Mouse (Mus musculus) erythroblast, adult 5-6 weeks (primary cell): ENCODE results near the gene B4galnt1. TPM values are rescaled to one million over a fixed set of nuclear protein-coding genes. Genes with fewer than 3 reads are reported as not detected.

Experiments used
- ATAC-seq: replicated peaks from 2 replicates; pipeline ENCODE4 v1.8.0; 2016; ENCODE audit warnings: moderate number of reproducible peaks, mild to moderate bottlenecking, moderate TSS enrichment, inconsistent platforms; ENCODE audit not compliant: poor library complexity, low FRiP score, severe bottlenecking
- total RNA-seq, 2 experiments: library from RNA; stranded (forward) in 1 of 2; stranded (reverse) in 1 of 2; fragments of 150-400 nt in 1 of 2; fragments of 200-764, 138-1000 nt in 1 of 2; gene quantifications; 2 replicates each; pipeline versions ENCODE4 v1.2.3 to v1.2.4; 2015 to 2017; ENCODE audit warnings: low replicate concordance in 2 of 2

Gene B4galnt1
- total RNA-seq, 2 experiments from 2014 or later = 17.6 to 33.0 TPM

DNA sequence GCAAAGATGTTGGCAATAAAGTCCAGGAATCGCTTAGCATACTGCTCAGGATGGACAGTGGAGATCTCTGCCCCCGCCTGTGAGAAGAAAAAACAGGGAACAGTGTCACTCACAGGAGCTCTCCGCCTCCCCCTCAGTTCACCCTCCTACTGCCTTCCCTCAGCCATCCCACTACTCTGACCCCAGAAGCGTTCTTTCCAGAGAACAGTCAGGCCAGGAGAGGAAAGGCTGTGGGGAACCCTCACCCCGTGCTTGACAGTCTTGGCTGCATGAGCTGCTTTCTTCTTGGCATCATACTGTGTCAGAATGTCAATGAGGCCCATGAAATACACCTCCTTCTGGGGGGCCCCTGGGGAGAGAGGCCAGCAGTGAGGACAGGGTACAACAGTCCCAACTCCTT, 34.0 kb downstream of the B4galnt1 start:
- ATAC-seq = no peak

- ATAC-seq = no peak
These were observed 34.4 kb downstream of the B4galnt1 start for GRCm38 (mm10) chr10:127199474-127199873.

DNA sequence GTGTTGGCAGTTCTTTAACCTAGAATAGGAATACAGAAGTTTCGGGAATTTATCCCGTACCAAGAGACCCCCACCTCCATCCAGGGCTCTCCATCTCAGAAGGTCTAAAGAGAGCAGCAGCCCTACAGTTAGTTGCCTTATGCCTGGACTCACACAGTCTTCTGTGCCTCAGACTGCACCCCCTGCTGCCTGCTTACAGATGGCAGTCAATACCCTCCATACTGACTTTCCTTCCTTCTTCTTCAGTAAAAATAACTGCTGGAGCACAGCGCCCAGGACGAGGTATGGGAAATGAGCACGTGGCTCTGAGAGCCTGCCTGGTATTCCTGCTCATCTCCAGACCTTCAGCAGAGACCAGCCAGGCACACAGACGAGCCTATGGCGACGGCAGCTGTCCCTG, 35.3 kb downstream of the B4galnt1 start:
- no peak for ATAC-seq

- peak; percentile 60 for ATAC-seq
These were observed 38.1 kb downstream of the B4galnt1 start for GRCm38 (mm10) chr10:127203106-127203505.

DNA sequence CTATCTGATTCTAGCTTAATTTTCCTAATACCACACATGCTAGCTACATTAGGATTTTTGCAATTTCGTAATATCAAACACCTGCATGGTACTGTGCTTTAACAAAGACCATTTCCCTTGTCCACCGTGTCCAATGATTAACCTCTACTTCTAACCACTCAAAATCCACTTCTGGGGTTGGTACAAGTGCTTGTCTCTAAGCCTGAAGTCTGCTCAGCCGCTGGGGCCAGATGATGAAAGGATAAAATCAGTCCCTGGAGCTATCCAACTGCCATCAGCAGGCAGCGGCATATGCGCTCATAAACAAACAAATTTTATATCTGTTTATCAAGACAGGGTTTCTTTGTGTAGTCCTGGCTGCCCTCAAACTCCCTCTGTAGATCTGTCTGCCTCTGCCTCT, 39.6 kb downstream of the B4galnt1 start:
- no peak for ATAC-seq

DNA sequence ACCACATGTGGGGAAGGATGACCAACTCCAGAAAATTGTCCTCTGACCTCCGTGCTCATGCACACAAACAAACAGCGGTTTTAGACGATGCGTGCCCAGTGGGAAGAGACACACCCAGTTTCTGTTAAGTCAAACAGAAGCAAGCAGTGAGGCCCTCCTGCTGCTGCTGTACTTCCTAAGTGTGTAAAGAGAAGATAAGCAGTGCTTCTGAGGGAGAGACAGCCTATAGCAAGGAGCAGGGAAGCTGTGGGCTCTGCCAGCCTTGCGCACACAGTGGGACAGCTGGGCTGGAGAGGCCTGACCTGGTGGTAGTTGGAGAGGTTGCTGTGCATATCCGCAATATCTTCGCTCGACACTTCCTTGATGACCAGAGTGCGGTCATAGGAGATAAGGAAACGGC, 40.3 kb downstream of the B4galnt1 start:
- ATAC-seq = peak; percentile 89

DNA sequence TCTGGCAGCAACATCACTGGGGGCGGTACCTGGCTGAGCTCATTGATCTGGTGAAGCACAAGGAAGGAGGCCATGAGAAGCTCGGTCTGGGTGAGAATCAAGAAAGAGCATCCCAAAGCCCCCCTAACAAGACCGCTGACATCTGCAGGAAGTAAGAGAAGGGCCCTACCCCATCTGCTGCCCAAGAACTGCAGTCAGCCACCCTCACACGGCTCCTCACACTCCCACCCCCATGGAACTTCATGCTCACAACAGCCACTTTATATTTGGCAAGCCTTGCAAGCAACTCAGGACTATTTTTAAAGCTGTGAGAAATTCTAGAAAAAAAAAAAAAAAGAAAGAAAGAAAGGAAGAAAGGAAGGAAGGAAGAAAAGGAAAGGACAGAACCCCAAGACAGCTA, 43.9 kb downstream of the B4galnt1 start:
- no peak for ATAC-seq

- ATAC-seq = no peak
These were observed 45.0 kb downstream of the B4galnt1 start for GRCm38 (mm10) chr10:127209928-127210570.

DNA sequence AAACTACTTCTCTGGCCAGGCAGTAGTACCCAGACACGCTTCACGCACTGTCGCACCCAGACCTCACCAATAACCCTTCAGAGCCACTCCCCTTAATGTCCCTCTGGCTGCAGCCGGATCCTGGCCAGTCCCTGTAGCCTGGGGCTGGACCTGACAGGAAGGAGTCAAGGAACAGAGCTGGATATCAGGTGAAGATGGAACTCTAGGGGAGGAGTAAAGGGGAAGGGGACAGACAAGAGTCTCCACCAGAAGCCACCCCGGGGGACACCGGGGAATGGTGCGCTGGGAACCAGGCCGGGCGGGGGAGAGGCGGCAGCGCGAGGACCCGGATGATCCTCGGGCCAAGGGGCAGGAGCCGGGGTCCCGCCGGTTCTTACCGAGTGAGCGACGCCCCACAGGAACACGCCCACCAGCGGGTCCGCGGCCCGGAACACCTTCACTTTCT, 46.0 kb downstream of the B4galnt1 start:
- ATAC-seq = peak; percentile 74

DNA sequence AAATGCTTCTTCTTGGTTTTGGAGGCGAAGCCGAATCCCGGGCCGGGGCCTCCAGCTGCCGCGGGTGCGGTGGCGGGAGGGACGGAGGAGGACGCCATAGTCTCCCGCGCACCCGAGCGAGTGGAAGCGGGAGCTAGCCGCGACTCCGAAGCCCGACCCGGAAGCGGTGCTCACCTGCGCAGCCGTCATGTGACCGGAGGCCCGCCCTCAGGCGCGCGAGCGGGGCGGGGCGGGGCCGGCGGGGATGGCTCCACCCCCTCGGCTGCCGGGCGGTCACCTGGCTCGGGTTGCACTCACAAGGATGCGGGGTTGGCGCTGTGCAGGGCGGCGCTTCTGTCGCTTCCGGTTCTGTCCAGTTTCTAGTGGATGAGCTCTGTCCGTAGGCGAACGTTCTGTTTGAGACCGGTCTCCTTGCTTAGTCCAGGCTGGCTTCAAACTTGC, 46.4 kb downstream of the B4galnt1 start, which contains the start of gene Pip4k2c:
Gene Pip4k2c (minus strand): TSS at position 172 of the 441 bp plus-strand sequence.
- ATAC-seq = peak; percentile 90

DNA sequence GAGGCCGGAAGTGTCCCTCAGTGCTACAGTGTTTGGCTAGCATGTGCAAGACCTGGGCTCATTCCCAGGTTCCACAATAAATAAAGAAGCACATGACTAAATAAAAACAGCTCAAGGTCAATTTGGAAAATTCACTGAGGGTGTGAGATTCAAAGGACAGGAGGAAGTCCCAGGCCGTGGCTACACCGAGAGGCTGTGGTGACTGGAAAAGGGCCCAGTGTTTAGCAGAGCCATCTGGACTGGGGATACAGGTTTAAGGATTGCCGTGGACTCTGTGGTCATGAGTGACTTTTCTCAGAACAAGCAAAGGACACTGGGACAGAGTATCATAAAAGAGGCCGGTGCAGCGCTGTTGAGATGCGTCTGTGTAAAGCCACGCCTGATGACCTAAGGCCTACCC, 48.2 kb downstream of the B4galnt1 start:
- ATAC-seq = no peak

GRCm38 (mm10) chr10:127213704-127214421, 48.8 kb downstream of the B4galnt1 start:
- no peak for ATAC-seq

DNA sequence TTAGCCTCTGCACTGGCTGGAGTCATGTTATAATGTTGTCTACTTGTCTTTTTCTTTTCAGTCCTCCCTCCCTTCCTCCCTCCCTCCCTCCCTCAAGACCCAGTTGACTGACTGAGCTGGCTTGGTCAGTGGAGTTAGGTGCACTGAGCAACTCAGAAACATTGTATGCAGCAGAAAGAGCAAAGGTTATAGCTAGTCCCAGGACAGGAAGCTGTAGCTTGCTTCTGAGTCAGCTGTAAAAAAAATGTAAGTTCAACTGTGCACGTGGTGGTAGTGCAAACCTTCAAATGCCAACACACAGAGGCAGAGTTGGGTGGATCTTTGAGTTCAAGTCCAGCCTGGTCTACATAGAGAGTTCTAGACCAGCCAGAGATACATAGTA, 49.4 kb downstream of the B4galnt1 start:
- no peak for ATAC-seq

- ATAC-seq = no peak
These were observed 51.4 kb downstream of the B4galnt1 start for GRCm38 (mm10) chr10:127216456-127216855.

- no peak for ATAC-seq
These were observed 52.2 kb downstream of the B4galnt1 start for GRCm38 (mm10) chr10:127217177-127217576.

DNA sequence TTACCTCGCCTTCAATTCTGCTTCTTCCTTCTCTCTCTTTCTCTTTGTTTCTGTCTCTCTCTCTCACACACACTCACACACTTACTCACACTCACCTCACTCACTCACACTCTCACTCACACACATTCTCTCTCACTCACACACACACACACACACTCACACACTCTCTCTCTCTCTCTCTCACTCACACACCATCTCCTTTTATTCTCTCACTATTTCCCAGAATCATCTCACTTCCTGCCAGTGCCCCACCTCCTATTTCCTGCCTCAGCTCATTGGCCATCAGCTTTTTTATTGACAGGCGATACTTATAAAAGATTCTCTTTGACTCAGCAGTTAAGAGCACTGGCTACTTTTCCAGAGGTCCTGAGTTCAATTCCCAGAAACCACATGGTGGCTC, 53.3 kb downstream of the B4galnt1 start:
- ATAC-seq = no peak

Other genes starting within 250 kb of the B4galnt1 start
- 19.6 and 29.3 TPM in 2 replicates for gene Ctdsp2, start 186.5 kb upstream of the B4galnt1 start, total RNA-seq (2015; ENCODE audit: low replicate concordance)
- gene Ctdsp2, start 186.5 kb upstream of the B4galnt1 start, total RNA-seq (2017; ENCODE audit: low replicate concordance) = 16.5 and 20.9 TPM in 2 replicates
- gene Avil, start 164.5 kb upstream of the B4galnt1 start, total RNA-seq (2015; ENCODE audit: low replicate concordance) = not detected in 2 replicates
- gene Avil, start 164.5 kb upstream of the B4galnt1 start, total RNA-seq (2017; ENCODE audit: low replicate concordance) = not detected in 2 replicates
- 5.0 and 5.8 TPM in 2 replicates for gene Tsfm, start 134.4 kb upstream of the B4galnt1 start, total RNA-seq (2015; ENCODE audit: low replicate concordance)
- gene Tsfm, start 134.4 kb upstream of the B4galnt1 start, total RNA-seq (2017; ENCODE audit: low replicate concordance) = 2.9 and 5.9 TPM in 2 replicates
- 2.9 and 12.5 TPM in 2 replicates for gene Mettl1, start 123.8 kb upstream of the B4galnt1 start, total RNA-seq (2015; ENCODE audit: low replicate concordance)
- 0.42 and 2.0 TPM in 2 replicates for gene Mettl1, start 123.8 kb upstream of the B4galnt1 start, total RNA-seq (2017; ENCODE audit: low replicate concordance)
- gene Eef1akmt3, start 123.7 kb upstream of the B4galnt1 start, total RNA-seq (2015; ENCODE audit: low replicate concordance) = not detected in 2 replicates
- gene Eef1akmt3, start 123.7 kb upstream of the B4galnt1 start, total RNA-seq (2017; ENCODE audit: low replicate concordance) = not detected in 2 replicates
- not detected in 2 replicates for gene Cyp27b1, start 117.0 kb upstream of the B4galnt1 start, total RNA-seq (2015; ENCODE audit: low replicate concordance)
- not detected in 2 replicates for gene Cyp27b1, start 117.0 kb upstream of the B4galnt1 start, total RNA-seq (2017; ENCODE audit: low replicate concordance)
- gene March9, start 105.0 kb upstream of the B4galnt1 start, total RNA-seq (2015; ENCODE audit: low replicate concordance) = not detected in 2 replicates
- gene March9, start 105.0 kb upstream of the B4galnt1 start, total RNA-seq (2017; ENCODE audit: low replicate concordance) = not detected in 2 replicates
- 83.0 and 90.1 TPM in 2 replicates for gene Cdk4, start 101.7 kb upstream of the B4galnt1 start, total RNA-seq (2015; ENCODE audit: low replicate concordance)
- gene Cdk4, start 101.7 kb upstream of the B4galnt1 start, total RNA-seq (2017; ENCODE audit: low replicate concordance) = 43.8 and 71.5 TPM in 2 replicates
- 25.3 and 30.4 TPM in 2 replicates for gene Tspan31, start 95.0 kb upstream of the B4galnt1 start, total RNA-seq (2015; ENCODE audit: low replicate concordance)
- gene Tspan31, start 95.0 kb upstream of the B4galnt1 start, total RNA-seq (2017; ENCODE audit: low replicate concordance) = 8.6 and 19.0 TPM in 2 replicates
- 1.9 and 6.5 TPM in 2 replicates for gene Agap2, start 89.9 kb upstream of the B4galnt1 start, total RNA-seq (2015; ENCODE audit: low replicate concordance)
- 2.0 and 4.0 TPM in 2 replicates for gene Agap2, start 89.9 kb upstream of the B4galnt1 start, total RNA-seq (2017; ENCODE audit: low replicate concordance)
- gene Os9, start 44.1 kb upstream of the B4galnt1 start, total RNA-seq (2015; ENCODE audit: low replicate concordance) = 15.0 and 17.1 TPM in 2 replicates
- 59.5 and 60.7 TPM in 2 replicates for gene Os9, start 44.1 kb upstream of the B4galnt1 start, total RNA-seq (2017; ENCODE audit: low replicate concordance)
- not detected in 2 replicates for gene Slc26a10, start 15.4 kb downstream of the B4galnt1 start, total RNA-seq (2015; ENCODE audit: low replicate concordance)
- gene Slc26a10, start 15.4 kb downstream of the B4galnt1 start, total RNA-seq (2017; ENCODE audit: low replicate concordance) = 0.28 TPM in 1 of 2 replicates, not detected in the other
- 0.84 and 1.7 TPM in 2 replicates for gene Arhgef25, start 24.9 kb downstream of the B4galnt1 start, total RNA-seq (2015; ENCODE audit: low replicate concordance)
- gene Arhgef25, start 24.9 kb downstream of the B4galnt1 start, total RNA-seq (2017; ENCODE audit: low replicate concordance) = 2.2 and 2.7 TPM in 2 replicates
- 10.4 and 18.0 TPM in 2 replicates for gene Dtx3, start 30.5 kb downstream of the B4galnt1 start, total RNA-seq (2015; ENCODE audit: low replicate concordance)
- 8.4 and 9.4 TPM in 2 replicates for gene Dtx3, start 30.5 kb downstream of the B4galnt1 start, total RNA-seq (2017; ENCODE audit: low replicate concordance)
- 11.3 and 13.3 TPM in 2 replicates for gene Pip4k2c, start 46.4 kb downstream of the B4galnt1 start, total RNA-seq (2015; ENCODE audit: low replicate concordance)
- gene Pip4k2c, start 46.4 kb downstream of the B4galnt1 start, total RNA-seq (2017; ENCODE audit: low replicate concordance) = 19.6 and 25.6 TPM in 2 replicates
- 0.42 TPM in 1 of 2 replicates, not detected in the other for gene Kif5a, start 98.1 kb downstream of the B4galnt1 start, total RNA-seq (2015; ENCODE audit: low replicate concordance)
- under 0.01 TPM in 1 of 2 replicates, not detected in the other for gene Kif5a, start 98.1 kb downstream of the B4galnt1 start, total RNA-seq (2017; ENCODE audit: low replicate concordance)
- 32.5 and 59.1 TPM in 2 replicates for gene Dctn2, start 101.1 kb downstream of the B4galnt1 start, total RNA-seq (2015; ENCODE audit: low replicate concordance)
- 73.0 and 77.9 TPM in 2 replicates for gene Dctn2, start 101.1 kb downstream of the B4galnt1 start, total RNA-seq (2017; ENCODE audit: low replicate concordance)
- gene Mbd6, start 123.8 kb downstream of the B4galnt1 start, total RNA-seq (2015; ENCODE audit: low replicate concordance) = 22.4 and 33.0 TPM in 2 replicates
- gene Mbd6, start 123.8 kb downstream of the B4galnt1 start, total RNA-seq (2017; ENCODE audit: low replicate concordance) = 6.1 and 7.1 TPM in 2 replicates
- gene Mars, start 146.6 kb downstream of the B4galnt1 start, total RNA-seq (2015; ENCODE audit: low replicate concordance) = 35.1 and 38.8 TPM in 2 replicates
- 43.5 and 45.6 TPM in 2 replicates for gene Mars, start 146.6 kb downstream of the B4galnt1 start, total RNA-seq (2017; ENCODE audit: low replicate concordance)
- gene Arhgap9, start 156.7 kb downstream of the B4galnt1 start, total RNA-seq (2015; ENCODE audit: low replicate concordance) = 19.9 and 21.1 TPM in 2 replicates
- gene Arhgap9, start 156.7 kb downstream of the B4galnt1 start, total RNA-seq (2017; ENCODE audit: low replicate concordance) = 14.6 and 18.7 TPM in 2 replicates
- gene Gli1, start 176.7 kb downstream of the B4galnt1 start, total RNA-seq (2015; ENCODE audit: low replicate concordance) = not detected in 2 replicates
- gene Gli1, start 176.7 kb downstream of the B4galnt1 start, total RNA-seq (2017; ENCODE audit: low replicate concordance) = not detected in 2 replicates
- not detected in 2 replicates for gene Inhbe, start 189.2 kb downstream of the B4galnt1 start, total RNA-seq (2015; ENCODE audit: low replicate concordance)
- not detected in 2 replicates for gene Inhbe, start 189.2 kb downstream of the B4galnt1 start, total RNA-seq (2017; ENCODE audit: low replicate concordance)
- not detected in 2 replicates for gene Inhbc, start 205.2 kb downstream of the B4galnt1 start, total RNA-seq (2015; ENCODE audit: low replicate concordance)
- gene Inhbc, start 205.2 kb downstream of the B4galnt1 start, total RNA-seq (2017; ENCODE audit: low replicate concordance) = not detected in 2 replicates
- 25.7 and 34.9 TPM in 2 replicates for gene R3hdm2, start 215.1 kb downstream of the B4galnt1 start, total RNA-seq (2015; ENCODE audit: low replicate concordance)
- gene R3hdm2, start 215.1 kb downstream of the B4galnt1 start, total RNA-seq (2017; ENCODE audit: low replicate concordance) = 17.7 and 18.3 TPM in 2 replicates